In the genomic region with DNA sequence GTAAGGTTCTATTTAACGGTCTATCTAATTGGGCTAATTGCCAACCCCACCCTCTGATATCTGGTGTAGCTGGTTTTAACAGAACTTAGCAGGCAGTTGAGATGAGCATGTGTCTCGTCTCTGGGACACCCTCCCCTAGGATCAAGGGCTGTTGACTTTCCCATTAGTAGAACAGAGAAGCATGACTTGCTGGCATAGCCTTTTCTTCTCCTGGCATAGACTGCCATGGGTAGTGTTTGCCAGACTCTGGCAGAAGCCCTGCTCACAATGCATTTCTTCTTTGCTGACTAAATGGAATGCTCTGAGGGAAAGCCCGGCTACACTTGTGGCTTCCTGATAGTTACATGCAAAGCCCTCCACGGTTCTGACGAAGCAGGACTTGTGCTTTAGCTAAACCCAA, we compare ENCODE assay signal across 15 mouse cellular contexts. TPM values are rescaled to one million over a fixed set of nuclear protein-coding genes. Genes with fewer than 3 reads are reported as not detected.
DNase-seq lines count a peak whose midpoint lies in the region; ATAC-seq and TF ChIP-seq lines count a peak whose summit lies in the region.
"Had no signal": no experiment of that assay in that cellular context is flagged by ENCODE, and none has a peak within 500 bp of the region (broad histone marks: within the 10 kb centered on the region; RNA-seq: fewer than 3 reads in every experiment).

No protein-coding gene starts in this region.

- H3K9me3 ChIP-seq in liver, embryonic 11.5 days (ENCODE audit: control insufficient read depth, low read length) = no peaks in the 10 kb centered on the region
- H3K9me3 ChIP-seq in liver, postnatal 0 days (ENCODE audit: low read length) = no peaks in the 10 kb centered on the region
- H3K9me3 ChIP-seq: embryonic facial prominence, embryonic 10.5 days had no signal

- TF ChIP-seq EP300 in liver, postnatal 0 days (IDR thresholded peaks at IDR 0.05; ENCODE audit: low read depth) = no peak

- no peak for TF ChIP-seq CTCF in liver, postnatal 0 days (IDR thresholded peaks at IDR 0.05; ENCODE audit: low read depth)
- no peak for TF ChIP-seq CTCF in brain, embryonic 14.5 days (IDR thresholded peaks at IDR 0.05; ENCODE audit: borderline replicate concordance, extremely low read depth, insufficient read depth, insufficient read length)

- H3K4me3 ChIP-seq in liver, embryonic 11.5 days (ENCODE audit: low read depth, low read length) = no peak overlapping the region
- H3K4me3 ChIP-seq in liver, postnatal 0 days (ENCODE audit: low read depth, low read length) = no peak overlapping the region
- H3K4me3 ChIP-seq: embryonic facial prominence, embryonic 10.5 days; erythroblast, embryonic 14.5 days; megakaryocyte, embryonic 14.5 days had no signal

- DNase-seq in heart, adult 11 months = peak; percentile 40
- no peak for DNase-seq in heart, postnatal 10 days
- peak; percentile 6 for DNase-seq in liver, embryonic 11.5 days (ENCODE audit: low spot score)
- DNase-seq in liver, postnatal 0 days = no peak
- peak; percentile 68 for DNase-seq in brain, embryonic 14.5 days (ENCODE audit: low read depth)
- DNase-seq in layer of hippocampus, postnatal 10 days (ENCODE audit: low spot score in 2 of 2) = peak; percentile 33 to 37
- DNase-seq: gastrocnemius, postnatal 14 days; lung, postnatal 14 days; thymus, postnatal 36 days had no signal

- no peak overlapping the region for H3K27ac ChIP-seq in liver, embryonic 11.5 days (ENCODE audit: low read depth, low read length)
- H3K27ac ChIP-seq in liver, postnatal 0 days (ENCODE audit: low read depth) = no peak overlapping the region
- H3K27ac ChIP-seq: embryonic facial prominence, embryonic 10.5 days had no signal

- 85% methylated on average over 5 of the region's 5 CpGs for WGBS in liver, embryonic 11.5 days
- 77% methylated on average over 5 of the region's 5 CpGs for WGBS in liver, postnatal 0 days (ENCODE audit: insufficient replicate concordance)

- intact Hi-C loops in heart, postnatal 10 days (cut with DNase I) = no loop called here

- no peaks in the 10 kb centered on the region for H3K36me3 ChIP-seq in liver, embryonic 11.5 days (ENCODE audit: control insufficient read depth, insufficient read depth, low read length)
- no peaks in the 10 kb centered on the region for H3K36me3 ChIP-seq in liver, postnatal 0 days (replicated peaks; ENCODE audit: insufficient read depth, low read length)
- H3K36me3 ChIP-seq: embryonic facial prominence, embryonic 10.5 days had no signal

- no peak for TF ChIP-seq POLR2A in brain, embryonic 14.5 days (IDR thresholded peaks at IDR 0.05; ENCODE audit: borderline replicate concordance, extremely low read depth, insufficient read depth, insufficient read length, poor library complexity, severe bottlenecking)

- H3K4me2 ChIP-seq in liver, embryonic 11.5 days = no peak overlapping the region
- H3K4me2 ChIP-seq in liver, postnatal 0 days (ENCODE audit: low read depth, low read length) = no peak overlapping the region

- ATAC-seq in liver, embryonic 11.5 days (replicated peaks; ENCODE audit: low FRiP score) = no peak
- no peak for ATAC-seq in liver, postnatal 0 days
- no peak for ATAC-seq in erythroblast, adult 5-6 weeks (replicated peaks; ENCODE audit: low FRiP score, poor library complexity, severe bottlenecking)

- H3K27me3 ChIP-seq in liver, embryonic 11.5 days (replicated peaks; ENCODE audit: control insufficient read depth, insufficient read depth, low read length) = no peaks in the 10 kb centered on the region
- no peaks in the 10 kb centered on the region for H3K27me3 ChIP-seq in liver, postnatal 0 days (ENCODE audit: insufficient read depth, low read length)
- H3K27me3 ChIP-seq: megakaryocyte, embryonic 14.5 days had no signal

- no peaks in the 10 kb centered on the region for H3K4me1 ChIP-seq in liver, embryonic 11.5 days (replicated peaks; ENCODE audit: control insufficient read depth, insufficient read depth, low read length)
- H3K4me1 ChIP-seq in liver, postnatal 0 days (ENCODE audit: insufficient read depth) = no peaks in the 10 kb centered on the region
- H3K4me1 ChIP-seq: embryonic facial prominence, embryonic 10.5 days; megakaryocyte, embryonic 14.5 days had no signal

- H3K9ac ChIP-seq in liver, embryonic 11.5 days (ENCODE audit: low read depth, low read length) = no peak overlapping the region
- no peak overlapping the region for H3K9ac ChIP-seq in liver, postnatal 0 days (replicated peaks)

RNA-seq across cellular contexts. Expression of a gene that starts 45.6 kb away (rescaled TPM):
- 1 to 10 TPM; 7.6 to 8.0 TPM for total RNA-seq in heart, postnatal 10 days (2021)
- polyA plus RNA-seq in liver, embryonic 11.5 days (2014; fragmentation: Nextera tagmentation; extraction: Ambion mirVana) = 0.07 and 0.08 TPM in 2 replicates
- 0.01 TPM in 1 of 2 replicates, not detected in the other for polyA plus RNA-seq in liver, postnatal 0 days (2015; fragmentation: Nextera tagmentation; extraction: Ambion mirVana)
- polyA plus RNA-seq in brain, embryonic 14.5 days (2012; rRNA removed) = 8.5 and 18.8 TPM in 2 replicates
- 10 to 100 TPM; 71.4 to 78.7 TPM for total RNA-seq in layer of hippocampus, postnatal 10 days (2021)
- not detected in 2 replicates for total RNA-seq in erythroblast, adult 5-6 weeks (2015; ENCODE audit: low replicate concordance)
- not detected in 2 replicates for total RNA-seq in erythroblast, adult 5-6 weeks (2017; ENCODE audit: low replicate concordance)
- polyA plus RNA-seq: erythroblast, embryonic 14.5 days; heart, postnatal 0 days; small intestine, adult 2 months had no signal

Comparison
In these comparisons a context has a peak if more than half of its experiments do, and no peak if none do; other contexts are left out.
1. DNase-seq: peak in heart, adult 11 months (single experiment), liver, embryonic 11.5 days (single experiment), brain, embryonic 14.5 days (single experiment) and layer of hippocampus, postnatal 10 days (2 of 2); none in heart, postnatal 10 days (0 of 2) and liver, postnatal 0 days (single experiment).
2. RNA of a gene that starts 45.6 kb away (total RNA-seq): 71.4 to 78.7 TPM in layer of hippocampus, postnatal 10 days and 7.6 to 8.0 TPM in heart, postnatal 10 days; not detected in erythroblast, adult 5-6 weeks; every median in the first group is over 4 times any median in the second.